Comparison of ENCODE assay signal across 15 mouse cellular contexts in the genomic region with DNA sequence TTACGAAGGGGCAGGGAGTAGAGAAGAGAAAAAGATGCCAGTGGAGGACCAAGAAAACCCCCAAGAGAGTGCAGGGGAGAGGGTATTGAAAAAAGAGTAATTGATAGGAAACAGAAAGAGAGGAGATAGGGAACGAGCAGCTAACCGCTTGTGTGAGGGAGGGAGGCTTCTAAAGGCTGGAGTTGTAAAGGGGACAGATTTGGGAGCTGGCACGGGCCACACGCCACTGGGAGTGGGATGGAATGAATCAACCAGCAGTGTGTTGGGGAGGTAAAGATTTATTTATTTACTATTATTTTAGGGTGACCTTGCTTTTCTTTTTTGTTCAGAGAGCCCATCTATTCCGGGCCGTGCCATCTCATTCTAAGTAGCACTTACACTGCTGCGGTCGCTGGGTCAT. TPM values are rescaled to one million over a fixed set of nuclear protein-coding genes. Genes with fewer than 3 reads are reported as not detected.
DNase-seq lines count a peak whose midpoint lies in the region; ATAC-seq and TF ChIP-seq lines count a peak whose summit lies in the region.
"Had no signal": no experiment of that assay in that cellular context is flagged by ENCODE, and none has a peak within 500 bp of the region (broad histone marks: within the 10 kb centered on the region; RNA-seq: fewer than 3 reads in every experiment).

No protein-coding gene starts in this region.

- H3K36me3 ChIP-seq in forebrain, embryonic 16.5 days (ENCODE audit: control insufficient read depth, insufficient read depth): no peaks in the 10 kb centered on the region
- no peaks in the 10 kb centered on the region for H3K36me3 ChIP-seq in hindbrain, postnatal 0 days (ENCODE audit: insufficient read depth, low read length)
- H3K36me3 ChIP-seq in midbrain, postnatal 0 days (ENCODE audit: insufficient read depth, low read length): no peaks in the 10 kb centered on the region
- H3K36me3 ChIP-seq: heart, embryonic 13.5 days had no signal

- H3K27ac ChIP-seq in forebrain, embryonic 16.5 days (ENCODE audit: low read length): peak overlapping the region; percentile 99
- peak overlapping the region; percentile 95 for H3K27ac ChIP-seq in hindbrain, postnatal 0 days
- H3K27ac ChIP-seq in midbrain, postnatal 0 days (ENCODE audit: low read depth, low read length): peak overlapping the region; percentile 98
- H3K27ac ChIP-seq: heart, embryonic 13.5 days had no signal

- H3K4me1 ChIP-seq in forebrain, embryonic 16.5 days (replicated peaks; ENCODE audit: control insufficient read depth, insufficient read depth, low read length): peaks cover 61% of the 10 kb centered on the region
- peaks cover 20% of the 10 kb centered on the region for H3K4me1 ChIP-seq in hindbrain, postnatal 0 days (ENCODE audit: insufficient read depth, low read length)
- H3K4me1 ChIP-seq in midbrain, postnatal 0 days (ENCODE audit: insufficient read depth, low read length): peaks cover 27% of the 10 kb centered on the region

- no peak for TF ChIP-seq CTCF in hindbrain, postnatal 0 days (IDR thresholded peaks at IDR 0.05; ENCODE audit: low read depth)
- TF ChIP-seq CTCF in midbrain, postnatal 0 days (IDR thresholded peaks at IDR 0.05): no peak

- 25% methylated on average over 9 of the region's 9 CpGs for WGBS in forebrain, embryonic 16.5 days
- WGBS in hindbrain, postnatal 0 days: 32% methylated on average over 9 of the region's 9 CpGs
- WGBS in midbrain, postnatal 0 days: 33% methylated on average over 9 of the region's 9 CpGs

- ATAC-seq in forebrain, embryonic 16.5 days: no peak
- no peak for ATAC-seq in hindbrain, postnatal 0 days
- ATAC-seq in midbrain, postnatal 0 days (ENCODE audit: low FRiP score): no peak

- DNase-seq in cerebellum, adult 9-10 months: peak; percentile 54
- no peak for DNase-seq in cerebellum, postnatal 25 days
- DNase-seq in hindbrain, postnatal 0 days (ENCODE audit: low spot score): no peak
- DNase-seq in midbrain, postnatal 0 days (ENCODE audit: low spot score): no peak
- DNase-seq in embryo, embryonic 11 days: no peak
- DNase-seq in testis, postnatal 14 days (ENCODE audit: low spot score): no peak
- DNase-seq in frontal cortex, postnatal 10 days (ENCODE audit: low spot score in 2 of 2): no peak
- DNase-seq: adrenal gland, postnatal 36 days; heart, postnatal 4 days; kidney, adult 9 months; liver; lung, adult 2 months; lung, postnatal 4 days had no signal

- peak overlapping the region; percentile 55 for H3K9ac ChIP-seq in forebrain, embryonic 16.5 days (replicated peaks; ENCODE audit: low read depth, low read length)
- H3K9ac ChIP-seq in hindbrain, postnatal 0 days (replicated peaks; ENCODE audit: low read length): no peak overlapping the region
- peak overlapping the region; percentile 14; the same call in 1 of the 2 replicates for H3K9ac ChIP-seq in midbrain, postnatal 0 days (replicated peaks; ENCODE audit: low read length, poor library complexity, severe bottlenecking)
- H3K9ac ChIP-seq: heart, embryonic 13.5 days had no signal

- no peak overlapping the region for H3K4me3 ChIP-seq in forebrain, embryonic 16.5 days (replicated peaks; ENCODE audit: low read length)
- no peak overlapping the region for H3K4me3 ChIP-seq in hindbrain, postnatal 0 days (ENCODE audit: low read length)
- no peak overlapping the region for H3K4me3 ChIP-seq in midbrain, postnatal 0 days (ENCODE audit: low read depth, low read length)
- H3K4me3 ChIP-seq: heart, embryonic 13.5 days had no signal

- no peaks in the 10 kb centered on the region for H3K27me3 ChIP-seq in forebrain, embryonic 16.5 days (replicated peaks; ENCODE audit: control insufficient read depth, insufficient read depth, low read length)
- H3K27me3 ChIP-seq in hindbrain, postnatal 0 days (ENCODE audit: insufficient read depth, low read length): no peaks in the 10 kb centered on the region
- no peaks in the 10 kb centered on the region for H3K27me3 ChIP-seq in midbrain, postnatal 0 days (ENCODE audit: insufficient read depth, low read length)

- no peaks in the 10 kb centered on the region for H3K9me3 ChIP-seq in forebrain, embryonic 16.5 days (ENCODE audit: control insufficient read depth, low read length)
- H3K9me3 ChIP-seq in hindbrain, postnatal 0 days (ENCODE audit: low read length): no peaks in the 10 kb centered on the region
- no peaks in the 10 kb centered on the region for H3K9me3 ChIP-seq in midbrain, postnatal 0 days (ENCODE audit: low read length)
- H3K9me3 ChIP-seq: heart, embryonic 13.5 days had no signal

- peak overlapping the region; percentile 36 for H3K4me2 ChIP-seq in forebrain, embryonic 16.5 days (ENCODE audit: low read length)
- H3K4me2 ChIP-seq in hindbrain, postnatal 0 days (ENCODE audit: low read depth, low read length): no peak overlapping the region
- H3K4me2 ChIP-seq in midbrain, postnatal 0 days (ENCODE audit: low read depth, low read length, poor library complexity, severe bottlenecking): no peak overlapping the region
- H3K4me2 ChIP-seq: heart, embryonic 13.5 days had no signal

RNA-seq across cellular contexts. Expression of a gene that starts 22.9 kb away (rescaled TPM):
- 80.6 and 87.7 TPM in 2 replicates for polyA plus RNA-seq in forebrain, embryonic 16.5 days (2015; fragmentation: Nextera tagmentation; extraction: Ambion mirVana)
- total RNA-seq in hindbrain, postnatal 0 days (2014; rRNA removed): 26.6 and 32.4 TPM in 2 replicates
- 29.8 and 30.3 TPM in 2 replicates for polyA plus RNA-seq in hindbrain, postnatal 0 days (2015; fragmentation: Nextera tagmentation; extraction: Ambion mirVana)
- 34.4 and 34.7 TPM in 2 replicates for total RNA-seq in midbrain, postnatal 0 days (2014; rRNA removed)
- 27.1 and 27.2 TPM in 2 replicates for polyA plus RNA-seq in midbrain, postnatal 0 days (2015; fragmentation: Nextera tagmentation; extraction: Ambion mirVana)
